Mouse (Mus musculus) testis, adult 2 months (tissue): ENCODE measurements around the gene Mpzl3. TPM values are rescaled to one million over a fixed set of nuclear protein-coding genes. Genes with fewer than 3 reads are reported as not detected.
"Not testable (repeated sequence)": the region's sequence is repeated elsewhere in the genome, so short reads cannot be mapped to it uniquely, and the experiment has no call there.

ENCODE experiments used
- H3K27ac ChIP-seq: fragments of 200-500 bp; 2 replicates; pipeline ENCODE4 v1.5.1; 2012; ENCODE audit warnings: low read depth, low read length; ENCODE audit not compliant: control insufficient read depth, insufficient read depth
- H3K27me3 ChIP-seq: fragments of 200-500 bp; 2 replicates; pipeline ENCODE4 v1.6.1; 2012; ENCODE audit warnings: mild to moderate bottlenecking, low read length, moderate library complexity; ENCODE audit not compliant: control insufficient read depth, insufficient read depth
- H3K36me3 ChIP-seq: fragments of 200-500 bp; 2 replicates; pipeline ENCODE4 v1.6.1; 2012; ENCODE audit warnings: mild to moderate bottlenecking, low read length; ENCODE audit not compliant: control insufficient read depth, insufficient read depth
- H3K4me1 ChIP-seq: fragments of 200-500 bp; 2 replicates; pipeline ENCODE4 v1.6.1; 2012; ENCODE audit warnings: low read length; ENCODE audit not compliant: control insufficient read depth, insufficient read depth
- H3K4me3 ChIP-seq: fragments of 200-500 bp; 2 replicates; pipeline ENCODE4 v1.5.1; 2012; ENCODE audit warnings: low read depth, mild to moderate bottlenecking, low read length, moderate library complexity, mixed read lengths; ENCODE audit not compliant: control insufficient read depth
- CTCF ChIP-seq: fragments of 200-500 bp; IDR thresholded peaks from 2 replicates; pipeline ENCODE4 v1.5.1; 2012; ENCODE audit warnings: low read depth, mild to moderate bottlenecking, inconsistent platforms, low read length, moderate library complexity; ENCODE audit not compliant: control insufficient read depth, insufficient read depth, insufficient replicate concordance
- POLR2A ChIP-seq: fragments of 200-500 bp; IDR thresholded peaks from 2 replicates; pipeline ENCODE4 v1.6.1; 2012; ENCODE audit warnings: low read depth, mild to moderate bottlenecking, inconsistent platforms, low read length, moderate library complexity; ENCODE audit not compliant: control insufficient read depth
- polyA plus RNA-seq: library from polyadenylated mRNA; depleted of rRNA; stranded (reverse); fragments of >200 nt; gene quantifications from 2 replicates; pipeline ENCODE4 v1.2.3, GENCODE M21; 2012

The Mpzl3 gene
- polyA plus RNA-seq, 1 experiment: 0.67 TPM

- Histone ChIP-seq H3K4me1 (no peaks in the 10 kb centered on the region), H3K27me3 (no peaks in the 10 kb centered on the region), H3K27ac (no peak overlapping the region), H3K36me3 (no peaks in the 10 kb centered on the region), H3K4me3 (no peak overlapping the region)
- TF ChIP-seq CTCF: no peak
- no peak for TF ChIP-seq POLR2A
These were observed 20.5 kb upstream of the Mpzl3 start for GRCm38 (mm10) chr9:45034526-45034925.

GRCm38 (mm10) chr9:45037803-45038202 lies 17.2 kb upstream of the Mpzl3 start:
- H3K27me3 ChIP-seq, H3K4me3 ChIP-seq, H3K4me1 ChIP-seq, H3K27ac ChIP-seq, H3K36me3 ChIP-seq: not testable (repeated sequence)

DNA sequence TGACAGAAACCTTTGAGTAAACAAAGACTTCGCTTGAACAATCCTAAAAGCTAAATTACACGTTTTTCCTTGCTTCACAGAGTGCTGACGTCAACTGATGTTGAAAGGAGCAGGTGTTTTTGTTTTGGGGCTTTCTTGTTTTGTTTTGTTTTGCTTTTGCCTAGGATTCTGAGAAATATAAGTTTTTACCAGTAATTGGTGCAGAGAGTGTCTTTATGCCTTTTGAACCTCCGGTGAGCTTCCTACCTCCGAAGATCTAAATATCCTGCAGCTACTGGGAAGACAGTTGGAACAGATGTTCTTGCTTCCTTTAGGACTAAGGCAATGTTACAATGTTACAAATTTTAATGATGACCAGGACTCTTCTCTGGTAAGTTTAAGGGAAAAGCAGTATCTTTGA lies 15.5 kb upstream of the Mpzl3 start, which contains the start of gene Mpzl2:
Gene Mpzl2, plus strand, starts transcription at position 301 of the 400 bp plus-strand sequence.
- Histone ChIP-seq H3K27ac (no peak within 1 kb of the TSS), H3K27me3 (peaks cover 5% of the 10 kb centered on the region), H3K36me3 (no peaks in the 10 kb centered on the region), H3K4me3 (no peak within 1 kb of the TSS), H3K4me1 (peaks cover 19% of the 10 kb centered on the region)
- TF ChIP-seq CTCF (no peak), POLR2A (no peak)

- Histone ChIP-seq H3K27me3 (peaks cover 5% of the 10 kb centered on the region), H3K4me1 (peaks cover 19% of the 10 kb centered on the region), H3K36me3 (no peaks in the 10 kb centered on the region), H3K4me3 (no peak overlapping the region), H3K27ac (no peak overlapping the region)
- TF ChIP-seq CTCF: no peak
- TF ChIP-seq POLR2A: no peak
These were observed 14.7 kb upstream of the Mpzl3 start for GRCm38 (mm10) chr9:45040066-45040845.

GRCm38 (mm10) chr9:45041131-45041838 lies 13.7 kb upstream of the Mpzl3 start:
- Histone ChIP-seq H3K27me3 (peaks cover 5% of the 10 kb centered on the region), H3K4me1 (peaks cover 19% of the 10 kb centered on the region), H3K36me3 (no peaks in the 10 kb centered on the region), H3K27ac (no peak overlapping the region), H3K4me3 (no peak overlapping the region)
- TF ChIP-seq POLR2A (no peak), CTCF (no peak)

- no peak for TF ChIP-seq POLR2A
- no peak for TF ChIP-seq CTCF
- peaks cover 5% of the 10 kb centered on the region for H3K27me3 ChIP-seq
- no peaks in the 10 kb centered on the region for H3K36me3 ChIP-seq
- H3K4me1 ChIP-seq: peaks cover 19% of the 10 kb centered on the region
- no peak overlapping the region for H3K4me3 ChIP-seq
- H3K27ac ChIP-seq: no peak overlapping the region
These were observed 12.8 kb upstream of the Mpzl3 start for GRCm38 (mm10) chr9:45042056-45042720.

GRCm38 (mm10) chr9:45042947-45043346 lies 12.0 kb upstream of the Mpzl3 start:
- Histone ChIP-seq H3K4me1 (peaks cover 19% of the 10 kb centered on the region), H3K4me3 (no peak overlapping the region), H3K27ac (no peak overlapping the region), H3K36me3 (no peaks in the 10 kb centered on the region), H3K27me3 (peaks cover 5% of the 10 kb centered on the region)
- TF ChIP-seq POLR2A (no peak), CTCF (no peak)
